Mouse (Mus musculus) stomach, embryonic 14.5 days (tissue): ENCODE data around the gene Shbg. TPM values are rescaled to one million over a fixed set of nuclear protein-coding genes. Genes with fewer than 3 reads are reported as not detected.
"Not testable (repeated sequence)": the region's sequence is repeated elsewhere in the genome, so short reads cannot be mapped to it uniquely, and the experiment has no call there.

Experiments used
- ATAC-seq: fragments of 200-750 bp; cut with Nextera tagmentation; 2 replicates; pipeline ENCODE4 v1.8.0; 2017; ENCODE audit warnings: low read depth, moderate TSS enrichment; ENCODE audit not compliant: insufficient number of reproducible peaks, insufficient read depth, low FRiP score
- H3K27ac ChIP-seq: fragments of 300-500 bp; sonication (generic); 2 replicates; pipeline ENCODE4 v1.5.1; 2014; ENCODE audit warnings: mild to moderate bottlenecking, low read length, moderate library complexity, mixed read lengths
- H3K27me3 ChIP-seq: fragments of 300-500 bp; sonication (generic); 2 replicates; pipeline ENCODE4 v1.6.1; 2014; ENCODE audit warnings: low read length, control low read depth, mixed read lengths; ENCODE audit not compliant: control insufficient read depth, insufficient read depth
- H3K36me3 ChIP-seq: fragments of 300-500 bp; sonication (generic); 2 replicates; pipeline ENCODE4 v1.6.1; 2014; ENCODE audit warnings: mild to moderate bottlenecking, control low read depth, low read length, moderate library complexity, mixed read lengths; ENCODE audit not compliant: control insufficient read depth, insufficient read depth
- H3K4me1 ChIP-seq: fragments of 300-500 bp; sonication (generic); 2 replicates; pipeline ENCODE4 v1.6.1; 2014; ENCODE audit warnings: low read length, control low read depth, mixed read lengths; ENCODE audit not compliant: control insufficient read depth, insufficient read depth
- H3K4me2 ChIP-seq: fragments of 300-500 bp; sonication (generic); replicated peaks from 2 replicates; pipeline ENCODE4 v1.6.1; 2014; ENCODE audit warnings: low read depth, low read length, control low read depth
- H3K4me3 ChIP-seq: fragments of 300-500 bp; sonication (generic); 2 replicates; pipeline ENCODE4 v1.5.1; 2014; ENCODE audit warnings: low read depth, low read length, control low read depth
- H3K9ac ChIP-seq: fragments of 300-500 bp; sonication (generic); replicated peaks from 2 replicates; pipeline ENCODE4 v1.6.1; 2014; ENCODE audit warnings: low read depth, mild to moderate bottlenecking, control low read depth, low read length, moderate library complexity, mixed read lengths
- H3K9me3 ChIP-seq: fragments of 300-500 bp; sonication (generic); 2 replicates; pipeline ENCODE4 v1.6.1; 2016; ENCODE audit warnings: low read depth, low read length, control low read depth; ENCODE audit not compliant: control insufficient read depth
- WGBS: fragments of 180-500 bp; shearing (Covaris S2); extraction: QIAGEN DNeasy Blood & Tissue Kit; methylation state at CpG from one replicate; pipeline ENCODE4 v1.1.7; 2014; 5-methylcytosine and 5-hydroxymethylcytosine counted together
- polyA plus RNA-seq: library from polyadenylated mRNA; unstranded; fragments of >200 nt; fragmentation: Nextera tagmentation; extraction: Ambion mirVana; gene quantifications from 2 replicates; pipeline ENCODE4 v1.2.1, GENCODE M21; 2014

Shbg gene
- polyA plus RNA-seq, 1 experiment from 2014 or later: not detected

DNA sequence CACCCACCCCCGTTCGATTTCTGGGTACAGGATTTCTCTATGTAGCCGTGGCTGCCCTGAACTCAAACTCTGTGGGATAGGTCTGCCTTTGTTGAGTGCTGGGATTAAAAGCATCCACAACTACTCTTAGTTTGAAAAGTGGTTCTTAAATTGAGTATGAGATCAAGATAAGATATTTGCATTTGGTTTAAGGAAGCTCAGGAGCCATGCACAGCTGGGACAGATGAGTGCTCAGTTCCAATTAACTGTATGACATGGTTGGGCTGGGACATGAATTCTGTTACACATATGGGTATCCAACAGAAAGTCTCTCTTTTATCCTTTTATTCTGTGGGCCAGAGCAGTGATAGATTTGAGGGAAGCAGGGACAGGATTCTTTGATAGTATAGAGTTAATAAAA, 17.8 kb upstream of the Shbg start:
- WGBS: 76% methylated on average over 3 of the region's 3 CpGs
- Histone ChIP-seq H3K4me3 (no peak overlapping the region), H3K4me1 (peaks cover 17% of the 10 kb centered on the region), H3K27me3 (no peaks in the 10 kb centered on the region), H3K9ac (peak overlapping the region; percentile 10; the same call in 1 of the 2 replicates), H3K36me3 (peaks cover 23% of the 10 kb centered on the region), H3K9me3 (no peaks in the 10 kb centered on the region), H3K4me2 (peak overlapping the region; percentile 81; the same call in 1 of the 2 replicates), H3K27ac (no peak overlapping the region)
- no peak for ATAC-seq

DNA sequence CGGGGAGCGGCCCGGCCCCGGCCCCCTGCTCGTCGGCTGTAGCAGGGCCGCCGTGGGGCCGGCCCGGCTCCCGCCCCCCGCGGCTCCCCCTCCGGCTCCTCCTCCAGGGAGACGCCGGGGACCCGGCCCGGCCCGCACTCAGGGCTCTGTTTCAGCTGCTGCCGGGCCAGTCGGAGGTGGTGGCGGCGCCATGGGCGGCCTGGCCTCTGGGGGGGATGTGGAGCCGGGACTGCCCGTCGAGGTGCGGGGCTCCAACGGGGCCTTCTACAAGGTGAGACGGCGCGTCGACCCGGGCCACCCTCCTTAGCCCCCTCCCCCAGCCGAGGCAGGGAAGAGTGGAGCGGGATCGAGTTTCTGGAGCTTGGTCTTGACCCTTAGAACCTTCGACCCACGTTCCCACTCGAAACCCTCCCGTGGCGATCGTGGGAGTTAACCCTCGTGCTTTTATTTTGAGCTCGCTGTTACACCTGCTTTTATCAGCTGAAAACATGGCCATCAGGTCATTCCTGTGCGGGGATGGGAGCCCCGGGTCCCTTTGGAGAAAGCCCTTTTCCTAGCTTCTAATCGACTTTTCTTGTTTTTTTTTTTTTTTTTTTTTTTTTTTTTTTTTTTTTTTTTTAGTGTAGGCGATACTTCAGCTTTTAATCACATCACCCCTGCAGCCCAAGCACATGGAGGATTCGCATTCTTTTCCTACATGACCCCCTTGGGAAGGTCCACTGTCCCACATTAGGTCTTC, 15.6 kb upstream of the Shbg start:
- peak; percentile 54 for ATAC-seq
- WGBS: under 1% methylated on average over 37 of the region's 50 CpGs
- Histone ChIP-seq H3K9me3 (no peaks in the 10 kb centered on the region), H3K4me3 (peak overlapping the region; percentile 98), H3K4me1 (peaks cover 17% of the 10 kb centered on the region), H3K27me3 (no peaks in the 10 kb centered on the region), H3K9ac (peak overlapping the region; percentile 95), H3K27ac (peak overlapping the region; percentile 90), H3K4me2 (peak overlapping the region; percentile 81), H3K36me3 (peaks cover 5% of the 10 kb centered on the region)

DNA sequence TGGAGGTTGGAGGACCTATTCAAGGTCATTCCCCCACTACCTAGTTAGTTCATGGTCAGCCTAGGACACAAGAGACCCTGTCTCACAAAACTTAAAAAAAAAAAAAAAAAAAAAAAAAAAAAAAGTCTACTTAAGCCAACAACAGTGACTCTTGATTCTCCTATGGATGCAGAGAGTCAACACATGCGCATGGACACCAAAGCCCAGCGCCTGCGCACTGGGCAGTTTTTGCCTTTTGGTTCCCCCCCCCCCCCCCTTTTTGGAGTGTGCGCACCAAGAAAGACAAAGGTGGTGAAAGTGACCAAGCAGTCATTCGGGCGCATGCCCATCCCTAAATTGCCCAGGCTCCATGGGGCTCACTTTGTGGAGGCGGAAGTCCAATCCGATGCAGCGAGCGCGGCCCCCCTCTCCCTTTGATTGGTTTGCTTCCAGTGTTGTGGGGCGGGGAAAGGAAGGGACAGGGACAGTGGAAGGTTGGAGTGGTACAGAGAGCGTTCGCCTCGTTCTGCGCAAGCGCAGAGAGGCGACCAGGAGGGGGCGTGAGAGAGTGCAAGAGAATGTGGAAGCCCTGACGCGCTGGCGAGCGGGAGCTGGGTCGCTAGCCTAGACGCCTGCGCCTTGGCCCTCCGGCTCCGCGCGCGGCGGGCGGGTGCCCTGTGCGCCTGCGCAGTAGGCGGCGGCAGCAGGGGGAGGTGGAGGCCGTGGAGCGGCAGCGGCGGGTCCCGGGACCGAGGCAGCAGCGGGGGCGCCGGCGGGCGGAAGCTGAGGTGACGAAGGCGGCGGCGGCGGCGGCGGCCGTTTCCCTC, 14.8 kb upstream of the Shbg start, which contains the start of gene Fxr2:
TSS of gene Fxr2 (plus strand) at position 707 of the 806 bp plus-strand sequence.
- peaks cover 3% of the 10 kb centered on the region for H3K36me3 ChIP-seq
- peak within 1 kb of the TSS; percentile 98 for H3K4me3 ChIP-seq
- no peaks in the 10 kb centered on the region for H3K27me3 ChIP-seq
- peaks cover 17% of the 10 kb centered on the region for H3K4me1 ChIP-seq
- peak; percentile 99 for ATAC-seq
- no peaks in the 10 kb centered on the region for H3K9me3 ChIP-seq
- WGBS: under 1% methylated on average over 42 of the region's 56 CpGs
- peak within 1 kb of the TSS; percentile 81 for H3K4me2 ChIP-seq
- peak within 1 kb of the TSS; percentile 90 for H3K27ac ChIP-seq
- H3K9ac ChIP-seq: peak within 1 kb of the TSS; percentile 95

DNA sequence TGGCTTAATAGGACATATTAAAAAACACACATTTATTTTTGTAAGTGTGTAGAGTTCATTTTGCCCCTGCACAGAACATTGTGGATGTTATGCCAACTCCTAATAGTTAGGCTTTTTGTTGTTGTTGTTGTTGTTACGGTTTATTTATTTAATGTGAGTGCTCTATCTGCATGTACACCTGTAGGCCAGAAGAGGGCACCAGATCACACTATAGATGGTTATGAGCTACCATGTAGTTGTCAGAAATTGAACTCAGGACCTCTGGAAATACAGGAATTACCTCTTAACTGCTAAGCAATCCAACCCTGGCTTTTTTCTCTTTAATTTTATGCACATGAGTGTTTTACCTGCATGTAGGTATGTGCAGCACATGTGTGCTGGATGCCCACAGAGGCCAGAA, 12.1 kb upstream of the Shbg start:
- Histone ChIP-seq H3K27ac (no peak overlapping the region), H3K36me3 (no peaks in the 10 kb centered on the region), H3K9ac (no peak overlapping the region), H3K9me3 (no peaks in the 10 kb centered on the region), H3K4me1 (peaks cover 9% of the 10 kb centered on the region), H3K4me2 (no peak overlapping the region), H3K27me3 (no peaks in the 10 kb centered on the region), H3K4me3 (no peak overlapping the region)
- ATAC-seq: no peak
- WGBS: 71% methylated on average over 1 of the region's 1 CpGs

DNA sequence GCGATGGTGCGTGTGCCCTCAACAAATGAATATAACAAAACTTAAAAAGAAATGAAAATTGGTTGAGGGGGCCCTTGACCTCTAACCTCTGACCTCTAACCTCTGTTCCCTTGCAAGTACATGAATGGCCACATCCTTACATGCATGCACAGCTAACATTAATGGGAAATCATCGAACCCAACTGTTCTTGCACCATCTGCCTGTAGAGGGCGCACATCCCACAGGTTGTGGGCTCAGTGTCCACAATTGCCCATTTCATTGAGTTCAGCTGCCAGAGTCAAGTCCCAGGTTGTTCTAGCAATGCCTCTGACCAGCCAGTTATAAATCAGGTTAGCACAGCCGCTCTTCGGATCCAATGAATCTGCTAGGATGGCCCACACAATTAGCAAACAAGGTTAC, 10.6 kb upstream of the Shbg start:
- WGBS: 36% methylated on average over 6 of the region's 6 CpGs
- Histone ChIP-seq H3K27me3 (no peaks in the 10 kb centered on the region), H3K4me2 (no peak overlapping the region), H3K9ac (no peak overlapping the region), H3K36me3 (no peaks in the 10 kb centered on the region), H3K9me3 (no peaks in the 10 kb centered on the region), H3K4me1 (no peaks in the 10 kb centered on the region), H3K27ac (no peak overlapping the region), H3K4me3 (no peak overlapping the region)
- no peak for ATAC-seq

DNA sequence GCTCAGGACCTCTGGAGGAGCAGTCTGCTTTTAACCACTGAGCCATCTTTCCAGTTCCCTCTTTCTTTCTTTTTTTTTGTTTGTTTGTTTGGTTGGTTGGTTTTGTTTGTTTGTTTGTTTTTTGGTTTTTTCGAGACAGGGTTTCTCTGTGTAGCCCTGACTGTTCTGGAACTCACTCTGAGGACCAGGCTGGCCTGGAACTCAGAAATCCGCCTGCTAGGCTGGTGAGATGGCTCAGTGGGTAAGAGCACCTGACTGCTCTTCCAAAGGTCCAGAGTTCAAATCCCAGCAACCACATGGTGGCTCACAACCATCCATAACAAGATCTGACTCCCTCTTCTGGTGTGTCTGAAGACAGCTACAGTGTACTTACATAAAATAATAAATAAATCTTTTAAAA, 6.6 kb upstream of the Shbg start:
- not testable (repeated sequence) for H3K27me3 ChIP-seq, H3K9ac ChIP-seq, H3K4me3 ChIP-seq, H3K4me1 ChIP-seq, H3K36me3 ChIP-seq, H3K27ac ChIP-seq, H3K4me2 ChIP-seq, ATAC-seq, H3K9me3 ChIP-seq
- 81% methylated on average over 2 of the region's 2 CpGs for WGBS

DNA sequence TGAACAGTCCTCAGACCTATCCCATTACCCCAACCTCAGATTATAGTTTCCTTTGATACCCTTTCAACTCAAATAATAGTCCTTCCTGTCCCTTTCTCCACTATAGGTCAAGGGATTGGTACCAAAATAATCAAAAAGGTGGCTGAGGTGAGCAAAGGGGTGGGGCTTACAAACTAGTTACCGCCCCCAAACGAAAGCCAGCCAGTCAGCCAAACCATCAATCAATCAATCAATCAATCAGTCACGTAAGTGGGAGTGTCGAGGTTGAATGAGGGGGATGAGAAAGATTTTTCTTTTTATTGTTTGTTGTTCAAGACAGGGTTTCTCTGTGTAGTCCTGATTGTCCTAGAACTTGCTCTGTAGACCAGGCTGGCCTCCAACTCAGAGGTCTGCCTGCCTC, 5.3 kb upstream of the Shbg start:
- Histone ChIP-seq H3K9me3 (no peaks in the 10 kb centered on the region), H3K4me2 (peak overlapping the region; percentile 72; the same call in 1 of the 2 replicates), H3K9ac (no peak overlapping the region), H3K4me3 (no peak overlapping the region), H3K4me1 (0 out of 2 replicates have a peak, but pooled peaks cover 2% of the 10 kb centered on the region), H3K36me3 (no peaks in the 10 kb centered on the region), H3K27me3 (no peaks in the 10 kb centered on the region), H3K27ac (no peak overlapping the region)
- no peak for ATAC-seq
- 59% methylated on average over 4 of the region's 4 CpGs for WGBS

DNA sequence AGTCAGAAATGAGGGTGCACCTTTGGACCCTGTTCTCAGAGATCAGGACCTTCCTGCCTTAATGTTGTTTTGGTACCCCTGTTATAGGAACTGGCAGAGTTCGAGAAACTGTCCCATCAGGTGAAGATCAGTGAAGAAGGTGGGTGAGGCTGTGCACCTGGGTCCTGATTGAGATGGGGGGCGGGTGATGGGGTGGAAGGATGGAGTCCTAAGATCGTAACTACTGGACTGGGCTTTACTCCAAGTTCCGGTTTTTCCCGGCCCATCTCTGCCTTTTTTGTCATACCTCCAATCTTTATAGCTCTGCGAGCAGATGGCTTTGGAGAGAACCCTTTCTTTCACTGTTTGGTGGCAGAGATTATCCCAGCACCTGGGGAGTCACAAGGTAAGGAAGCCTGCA, 4.7 kb upstream of the Shbg start:
- 29% methylated on average over 6 of the region's 6 CpGs for WGBS

More for the DNA sequence above, 4.7 kb upstream of the Shbg start:
- Histone ChIP-seq H3K36me3 (no peaks in the 10 kb centered on the region), H3K27ac (peak overlapping the region; percentile 46; the same call in 1 of the 2 replicates), H3K4me3 (peak overlapping the region; percentile 39), H3K4me2 (peak overlapping the region; percentile 72), H3K4me1 (0 out of 2 replicates have a peak, but pooled peaks cover 2% of the 10 kb centered on the region), H3K9ac (peak overlapping the region; percentile 59), H3K9me3 (no peaks in the 10 kb centered on the region), H3K27me3 (no peaks in the 10 kb centered on the region)
- no peak for ATAC-seq
